Mouse (Mus musculus) liver, adult 2 months (tissue): ENCODE results near the gene Emb.

ENCODE experiments used
- CTCF ChIP-seq: fragments of 200-500 bp; IDR thresholded peaks from 2 replicates; pipeline ENCODE4 v1.5.1; 2011; ENCODE audit warnings: low read depth, low read length, control low read depth
- POLR2A ChIP-seq: fragments of 200-500 bp; IDR thresholded peaks from 2 replicates; pipeline ENCODE4 v1.6.1; 2011; ENCODE audit warnings: low read length, control low read depth; ENCODE audit not compliant: insufficient read depth; ENCODE audit errors: extremely low read depth

GRCm38 (mm10) chr13:117198402-117199083 is 9.8 kb upstream of the Emb start:
- TF ChIP-seq POLR2A (no peak), CTCF (peak; percentile 60)
